Mouse (Mus musculus) kidney, adult 2 months (tissue): Measurements from ENCODE around the gene Fgf11.

Experiments
- CTCF ChIP-seq: fragments of 200-500 bp; conservative IDR thresholded peaks from 2 replicates; pipeline ENCODE4 v1.5.1; 2011; ENCODE audit warnings: low read depth, mild to moderate bottlenecking, control low read depth, low read length, moderate library complexity, mixed read lengths; ENCODE audit not compliant: insufficient read depth, insufficient read length
- POLR2A ChIP-seq: fragments of 200-500 bp; IDR thresholded peaks from one replicate; pipeline ENCODE4 v1.6.1; 2011; ENCODE audit warnings: low read depth, low read length, control low read depth

- TF ChIP-seq CTCF: no peak
- no peak for TF ChIP-seq POLR2A
These were observed 26.7 kb downstream of the Fgf11 start for GRCm38 (mm10) chr11:69774961-69775360.
